Mouse (Mus musculus) myocyte (in vitro differentiated cells): ENCODE measurements around the gene Insig2.

Experiments
- CEBPB ChIP-seq: IDR thresholded peaks from 2 replicates; pipeline ENCODE4 v1.6.1; 2011; ENCODE audit warnings: mild to moderate bottlenecking, moderate library complexity; ENCODE audit not compliant: poor library complexity, insufficient read depth, severe bottlenecking
- E2F4 ChIP-seq: IDR thresholded peaks from one replicate; pipeline ENCODE4 v1.6.1; 2011; ENCODE audit warnings: mild to moderate bottlenecking, control low read depth, moderate library complexity; ENCODE audit not compliant: insufficient read depth
- MAX ChIP-seq: IDR thresholded peaks from one replicate; pipeline ENCODE4 v1.6.1; 2011; ENCODE audit warnings: low read depth, mild to moderate bottlenecking, control low read depth
- MYOG ChIP-seq, 3 experiments: IDR thresholded peaks; one replicate each; pipeline ENCODE4 v1.6.1; 2011; ENCODE audit warnings: control low read depth in 2 of 3, low read depth in 2 of 3, mild to moderate bottlenecking in 2 of 3; ENCODE audit not compliant: insufficient read length in 2 of 3, control insufficient read depth in 1 of 3, insufficient read depth in 1 of 3
- POLR2A ChIP-seq: IDR thresholded peaks from one replicate; pipeline ENCODE4 v1.6.1; 2011; ENCODE audit warnings: low read depth, mild to moderate bottlenecking, control low read depth, moderate library complexity; ENCODE audit not compliant: insufficient read length
- TCF12 ChIP-seq: IDR thresholded peaks from one replicate; pipeline ENCODE4 v1.6.1; 2011; ENCODE audit warnings: mild to moderate bottlenecking, control low read depth; ENCODE audit not compliant: poor library complexity, insufficient read depth, severe bottlenecking
- TCF3 ChIP-seq: IDR thresholded peaks from one replicate; pipeline ENCODE4 v1.6.1; 2011; ENCODE audit warnings: low read depth, control low read depth; ENCODE audit not compliant: insufficient read length
- USF1 ChIP-seq: IDR thresholded peaks from one replicate; pipeline ENCODE4 v1.6.1; 2011; ENCODE audit warnings: low read depth, mild to moderate bottlenecking, control low read depth, moderate library complexity

GRCm38 (mm10) chr1:121326591-121327343, 5.6 kb downstream of the Insig2 start:
- TF ChIP-seq USF1 (no peak), POLR2A (no peak), TCF12 (no peak), TCF3 (no peak), E2F4 (no peak), MAX (no peak), CEBPB (no peak), MYOG (IDR thresholded peaks at IDR 0.05; ENCODE audit: control insufficient read depth in 1 of 3, insufficient read depth in 1 of 3, insufficient read length in 2 of 3, low read depth in 2 of 3) (no peak)
